Mouse (Mus musculus) myocyte (in vitro differentiated cells): ENCODE measurements around the gene Serpina3b. TPM values are rescaled to one million over a fixed set of nuclear protein-coding genes. Genes with fewer than 3 reads are reported as not detected.

Experiments
- H3K27me3 ChIP-seq: one replicate; pipeline ENCODE4 v1.6.1; 2011; ENCODE audit not compliant: control insufficient read depth, insufficient read depth, insufficient read length
- H3K36me3 ChIP-seq: one replicate; pipeline ENCODE4 v1.6.1; 2011; ENCODE audit not compliant: control insufficient read depth, insufficient read depth
- H3K4me2 ChIP-seq: one replicate; pipeline ENCODE4 v1.6.1; 2011; ENCODE audit warnings: low read depth, control low read depth
- H3K4me3 ChIP-seq: one replicate; pipeline ENCODE4 v1.5.1; 2011; ENCODE audit warnings: mild to moderate bottlenecking, control low read depth, moderate library complexity
- H3K79me2 ChIP-seq: one replicate; pipeline ENCODE4 v1.6.1; 2011; ENCODE audit not compliant: control insufficient read depth, insufficient read depth
- H3ac ChIP-seq: one replicate; pipeline ENCODE4 v1.6.1; 2011; ENCODE audit not compliant: control insufficient read depth, insufficient read length
- CEBPB ChIP-seq: IDR thresholded peaks from 2 replicates; pipeline ENCODE4 v1.6.1; 2011; ENCODE audit warnings: mild to moderate bottlenecking, moderate library complexity; ENCODE audit not compliant: poor library complexity, insufficient read depth, severe bottlenecking
- E2F4 ChIP-seq: IDR thresholded peaks from one replicate; pipeline ENCODE4 v1.6.1; 2011; ENCODE audit warnings: mild to moderate bottlenecking, control low read depth, moderate library complexity; ENCODE audit not compliant: insufficient read depth
- MAX ChIP-seq: IDR thresholded peaks from one replicate; pipeline ENCODE4 v1.6.1; 2011; ENCODE audit warnings: low read depth, mild to moderate bottlenecking, control low read depth
- MYOD1 ChIP-seq, 3 experiments: IDR thresholded peaks; one replicate each; pipeline ENCODE4 v1.6.1; 2011; ENCODE audit warnings: control low read depth in 2 of 3, low read depth in 2 of 3, mild to moderate bottlenecking in 2 of 3, moderate library complexity in 1 of 3; ENCODE audit not compliant: insufficient read length in 2 of 3, control insufficient read depth in 1 of 3
- MYOG ChIP-seq, 3 experiments: IDR thresholded peaks; one replicate each; pipeline ENCODE4 v1.6.1; 2011; ENCODE audit warnings: control low read depth in 2 of 3, low read depth in 2 of 3, mild to moderate bottlenecking in 2 of 3; ENCODE audit not compliant: insufficient read length in 2 of 3, control insufficient read depth in 1 of 3, insufficient read depth in 1 of 3
- POLR2A ChIP-seq: IDR thresholded peaks from one replicate; pipeline ENCODE4 v1.6.1; 2011; ENCODE audit warnings: low read depth, mild to moderate bottlenecking, control low read depth, moderate library complexity; ENCODE audit not compliant: insufficient read length
- POLR2AphosphoS2 ChIP-seq: IDR thresholded peaks from one replicate; pipeline ENCODE4 v1.6.1; 2011; ENCODE audit warnings: low read depth, control low read depth; ENCODE audit not compliant: insufficient read length
- REST ChIP-seq: IDR thresholded peaks from one replicate; pipeline ENCODE4 v1.6.1; 2011; ENCODE audit warnings: mild to moderate bottlenecking, control low read depth, moderate library complexity; ENCODE audit not compliant: insufficient read depth, insufficient read length
- SRF ChIP-seq: IDR thresholded peaks from one replicate; pipeline ENCODE4 v1.6.1; 2011; ENCODE audit warnings: low read depth; ENCODE audit not compliant: control insufficient read depth, insufficient read length
- TCF12 ChIP-seq: IDR thresholded peaks from one replicate; pipeline ENCODE4 v1.6.1; 2011; ENCODE audit warnings: mild to moderate bottlenecking, control low read depth; ENCODE audit not compliant: poor library complexity, insufficient read depth, severe bottlenecking
- TCF3 ChIP-seq: IDR thresholded peaks from one replicate; pipeline ENCODE4 v1.6.1; 2011; ENCODE audit warnings: low read depth, control low read depth; ENCODE audit not compliant: insufficient read length
- USF1 ChIP-seq: IDR thresholded peaks from one replicate; pipeline ENCODE4 v1.6.1; 2011; ENCODE audit warnings: low read depth, mild to moderate bottlenecking, control low read depth, moderate library complexity
- polyA plus RNA-seq: library from polyadenylated mRNA; unstranded; fragments of >200 nt; fragmentation: generic; extraction: Trizol; gene quantifications from one replicate; pipeline ENCODE4 v1.2.1, GENCODE M21; 2012; ENCODE audit warnings: missing spikeins

The Serpina3b gene
- polyA plus RNA-seq, 1 experiment = not detected

GRCm38 (mm10) chr12:104141506-104141905 is 13.7 kb downstream of the Serpina3b start:
- no peak for TF ChIP-seq POLR2A
- no peak for TF ChIP-seq MYOD1 (IDR thresholded peaks at IDR 0.05; ENCODE audit: control insufficient read depth in 1 of 3, insufficient read length in 2 of 3, low read depth in 2 of 3)
- no peak for TF ChIP-seq SRF
- no peak for TF ChIP-seq TCF3
- no peak for TF ChIP-seq E2F4
- no peak for TF ChIP-seq REST
- no peak for TF ChIP-seq POLR2AphosphoS2
- no peak for TF ChIP-seq MYOG (IDR thresholded peaks at IDR 0.05; ENCODE audit: control insufficient read depth in 1 of 3, insufficient read depth in 1 of 3, insufficient read length in 2 of 3, low read depth in 2 of 3)
- no peak for TF ChIP-seq TCF12
- H3K79me2 ChIP-seq = no peaks in the 10 kb centered on the region
- no peak overlapping the region for H3ac ChIP-seq
- H3K27me3 ChIP-seq = no peaks in the 10 kb centered on the region
- no peak overlapping the region for H3K4me2 ChIP-seq
- H3K4me3 ChIP-seq = no peak overlapping the region
- H3K36me3 ChIP-seq = no peaks in the 10 kb centered on the region

- Histone ChIP-seq H3K4me3 (no peak overlapping the region), H3K27me3 (no peaks in the 10 kb centered on the region), H3K4me2 (no peak overlapping the region), H3ac (no peak overlapping the region), H3K36me3 (no peaks in the 10 kb centered on the region), H3K79me2 (no peaks in the 10 kb centered on the region)
- TF ChIP-seq TCF3 (no peak), SRF (no peak), E2F4 (no peak), TCF12 (no peak), MAX (no peak), REST (no peak), USF1 (no peak), MYOG (IDR thresholded peaks at IDR 0.05; ENCODE audit: control insufficient read depth in 1 of 3, insufficient read depth in 1 of 3, insufficient read length in 2 of 3, low read depth in 2 of 3) (no peak), MYOD1 (IDR thresholded peaks at IDR 0.05; ENCODE audit: control insufficient read depth in 1 of 3, insufficient read length in 2 of 3, low read depth in 2 of 3) (no peak), CEBPB (no peak), POLR2AphosphoS2 (no peak), POLR2A (no peak)
Observed at GRCm38 (mm10) chr12:104142427-104142826, 14.6 kb downstream of the Serpina3b start.

- no peaks in the 10 kb centered on the region for H3K27me3 ChIP-seq
Observed at GRCm38 (mm10) chr12:104143286-104143685, 15.5 kb downstream of the Serpina3b start.

GRCm38 (mm10) chr12:104145571-104145970 is 17.8 kb downstream of the Serpina3b start:
- no peak for TF ChIP-seq TCF12
- no peak for TF ChIP-seq CEBPB
- TF ChIP-seq POLR2AphosphoS2 = no peak
- TF ChIP-seq USF1 = no peak
- no peak for TF ChIP-seq MAX
- TF ChIP-seq MYOG (IDR thresholded peaks at IDR 0.05; ENCODE audit: control insufficient read depth in 1 of 3, insufficient read depth in 1 of 3, insufficient read length in 2 of 3, low read depth in 2 of 3) = no peak
- no peak for TF ChIP-seq POLR2A
- no peak for TF ChIP-seq TCF3
- no peak for TF ChIP-seq SRF
- TF ChIP-seq MYOD1 (IDR thresholded peaks at IDR 0.05; ENCODE audit: control insufficient read depth in 1 of 3, insufficient read length in 2 of 3, low read depth in 2 of 3) = no peak
- TF ChIP-seq E2F4 = no peak
- no peak for TF ChIP-seq REST
- Histone ChIP-seq H3K36me3 (no peaks in the 10 kb centered on the region), H3K27me3 (no peaks in the 10 kb centered on the region), H3ac (no peak overlapping the region), H3K79me2 (no peaks in the 10 kb centered on the region), H3K4me3 (no peak overlapping the region), H3K4me2 (no peak overlapping the region)

More at GRCm38 (mm10) chr12:104143286-104143685, 15.5 kb downstream of the Serpina3b start:
- Histone ChIP-seq H3K36me3 (no peaks in the 10 kb centered on the region), H3K4me2 (no peak overlapping the region), H3K4me3 (no peak overlapping the region), H3K79me2 (no peaks in the 10 kb centered on the region), H3ac (no peak overlapping the region)
- TF ChIP-seq MAX = no peak
- no peak for TF ChIP-seq MYOD1 (IDR thresholded peaks at IDR 0.05; ENCODE audit: control insufficient read depth in 1 of 3, insufficient read length in 2 of 3, low read depth in 2 of 3)
- TF ChIP-seq E2F4 = no peak
- TF ChIP-seq SRF = no peak
- no peak for TF ChIP-seq POLR2AphosphoS2
- no peak for TF ChIP-seq USF1

GRCm38 (mm10) chr12:104151989-104152388 is 24.2 kb downstream of the Serpina3b start:
- no peak for TF ChIP-seq TCF12
- no peak for TF ChIP-seq MYOG (IDR thresholded peaks at IDR 0.05; ENCODE audit: control insufficient read depth in 1 of 3, insufficient read depth in 1 of 3, insufficient read length in 2 of 3, low read depth in 2 of 3)
- TF ChIP-seq MAX = no peak
- no peak for TF ChIP-seq POLR2A
- TF ChIP-seq USF1 = no peak
- TF ChIP-seq TCF3 = no peak
- no peak for TF ChIP-seq E2F4
- TF ChIP-seq MYOD1 (IDR thresholded peaks at IDR 0.05; ENCODE audit: control insufficient read depth in 1 of 3, insufficient read length in 2 of 3, low read depth in 2 of 3) = no peak

More at GRCm38 (mm10) chr12:104151989-104152388, 24.2 kb downstream of the Serpina3b start:
- Histone ChIP-seq H3K4me2 (no peak overlapping the region), H3K79me2 (no peaks in the 10 kb centered on the region), H3ac (no peak overlapping the region), H3K36me3 (no peaks in the 10 kb centered on the region), H3K27me3 (no peaks in the 10 kb centered on the region), H3K4me3 (no peak overlapping the region)
